Mouse (Mus musculus): ENCODE results near the gene Mx1.

Mx1 gene

GRCm38 (mm10) chr16:97462481-97463181 lies at the start of gene Mx1:
Gene Mx1 (minus strand): TSS chr16:97462907.
- DNase-seq (ENCODE audit: low spot score), result peak; percentile 41

- DNase-seq (ENCODE audit: low spot score), result no peak
Measured at GRCm38 (mm10) chr16:97512347-97512751, 49.6 kb upstream of the Mx1 start.

GRCm38 (mm10) chr16:97511495-97511894 lies 48.8 kb upstream of the Mx1 start:
- no peak for DNase-seq (ENCODE audit: low spot score)

DNA sequence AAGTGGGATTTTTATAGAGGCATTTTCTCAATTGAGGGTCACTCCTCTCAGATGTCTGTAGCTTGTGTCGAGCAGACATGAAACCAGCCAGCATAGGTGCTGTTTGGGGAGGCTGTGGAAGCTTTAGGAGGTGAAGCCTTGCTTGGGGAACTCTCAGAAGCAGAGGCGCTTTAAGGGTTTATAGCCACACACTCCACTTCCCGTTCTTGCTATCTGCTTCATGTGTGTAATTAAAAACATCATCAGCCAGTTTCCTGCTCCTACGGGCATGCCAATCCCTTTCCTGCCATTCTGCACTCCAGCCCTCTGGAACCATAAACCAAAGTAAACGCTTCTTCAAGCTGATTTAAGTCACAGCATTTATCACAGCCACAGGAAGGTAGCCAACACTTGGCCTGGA lies 48.1 kb upstream of the Mx1 start:
- DNase-seq (ENCODE audit: low spot score), result no peak

DNA sequence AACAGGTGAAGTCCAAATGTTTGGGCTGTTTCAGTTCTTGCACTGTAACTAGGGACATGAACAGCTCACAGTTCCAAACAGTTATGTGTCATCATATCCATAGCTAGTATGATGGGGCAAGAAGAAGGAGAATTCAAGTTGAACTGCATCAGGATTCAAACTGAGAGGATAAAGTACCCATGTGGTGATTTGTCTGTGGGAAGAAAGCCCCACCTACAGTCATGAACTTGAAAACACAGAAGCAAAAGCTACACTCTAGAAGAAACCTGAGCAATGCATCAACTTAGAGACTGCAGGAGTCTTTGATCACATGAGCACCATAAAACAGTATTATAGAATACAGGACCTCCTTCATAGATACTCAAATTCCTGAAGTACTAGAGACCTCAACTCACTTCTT lies 45.1 kb upstream of the Mx1 start:
- no peak for DNase-seq (ENCODE audit: low spot score)

- DNase-seq (ENCODE audit: low spot score), result no peak
Measured at GRCm38 (mm10) chr16:97504793-97505192, 42.1 kb upstream of the Mx1 start.

DNA sequence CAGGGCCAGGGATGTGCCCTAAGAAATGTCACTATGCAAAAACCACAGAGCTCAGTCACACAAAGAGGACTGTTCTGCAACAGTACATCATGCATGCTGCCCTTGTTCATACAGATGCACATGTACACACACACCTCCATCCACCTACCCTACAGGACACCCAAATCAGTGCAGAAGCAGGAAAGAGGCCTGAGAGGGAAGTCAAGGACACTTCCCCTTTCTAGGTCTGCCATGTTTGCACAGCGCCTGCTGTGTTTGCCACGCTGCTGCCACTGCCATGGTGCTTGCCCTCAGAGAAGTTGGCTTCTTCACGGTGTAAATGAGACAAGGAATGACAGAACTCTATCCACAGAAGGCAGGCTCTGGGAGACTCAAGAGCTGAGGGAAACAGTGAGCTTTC lies 41.1 kb upstream of the Mx1 start:
- DNase-seq (ENCODE audit: low spot score), result no peak

DNA sequence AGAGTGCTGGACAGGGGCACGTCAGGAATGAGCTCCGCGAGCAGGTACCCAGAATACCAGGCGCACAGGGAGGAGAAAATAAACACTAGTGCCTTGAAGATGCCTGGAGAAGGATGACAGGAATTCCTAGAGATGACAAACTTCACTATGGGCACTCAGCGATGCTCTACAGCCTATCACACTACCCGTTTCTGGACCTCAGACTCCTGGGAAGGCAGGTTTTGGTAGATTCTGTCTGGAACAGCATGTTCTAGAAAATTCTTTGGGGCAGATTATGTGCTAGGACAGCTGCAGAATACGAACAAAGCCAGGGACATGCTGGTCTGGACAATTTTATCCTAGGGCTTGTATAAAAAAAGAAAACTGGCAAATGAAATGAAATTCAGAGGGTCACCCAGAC lies 38.2 kb upstream of the Mx1 start:
- DNase-seq (ENCODE audit: low spot score), result no peak

DNA sequence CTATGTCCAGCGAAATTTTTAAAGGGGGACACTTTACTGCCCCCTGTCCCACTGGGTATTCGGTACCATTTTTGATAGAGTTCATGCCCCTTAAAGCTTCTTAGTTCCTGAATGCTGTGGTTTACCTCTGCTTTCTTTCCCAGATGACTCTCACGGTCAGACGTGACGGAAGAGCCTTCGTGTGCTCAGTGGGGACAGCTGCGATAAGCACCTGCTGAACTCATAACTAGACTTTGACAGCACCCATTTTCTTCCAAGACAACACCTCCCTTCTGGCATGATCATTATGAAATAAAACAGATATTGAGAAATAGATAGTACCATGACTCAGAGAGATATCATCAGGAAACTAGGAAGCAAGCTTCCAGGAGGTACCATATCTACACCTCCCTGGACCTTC lies 36.7 kb upstream of the Mx1 start:
- DNase-seq (ENCODE audit: low spot score), result no peak

DNA sequence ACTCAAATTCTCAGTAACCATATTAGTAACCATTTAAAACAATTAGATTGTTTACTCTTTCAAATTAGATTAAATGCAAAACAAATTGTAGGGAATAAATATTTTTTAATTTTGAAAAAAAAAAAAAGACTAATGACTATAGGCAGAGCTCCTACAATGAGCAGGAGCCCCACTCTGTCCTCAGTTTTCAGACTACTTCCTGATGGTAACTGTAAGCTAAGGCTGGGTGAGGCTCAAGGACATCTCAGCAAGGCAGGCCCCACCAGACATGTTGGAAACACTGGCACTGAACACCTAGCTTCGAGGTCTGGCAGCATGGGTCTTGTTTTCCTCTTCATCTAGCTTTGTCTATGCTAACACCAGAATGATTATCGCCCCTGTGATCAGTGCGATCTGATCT lies 35.4 kb upstream of the Mx1 start:
- DNase-seq (ENCODE audit: low spot score), result no peak

DNA sequence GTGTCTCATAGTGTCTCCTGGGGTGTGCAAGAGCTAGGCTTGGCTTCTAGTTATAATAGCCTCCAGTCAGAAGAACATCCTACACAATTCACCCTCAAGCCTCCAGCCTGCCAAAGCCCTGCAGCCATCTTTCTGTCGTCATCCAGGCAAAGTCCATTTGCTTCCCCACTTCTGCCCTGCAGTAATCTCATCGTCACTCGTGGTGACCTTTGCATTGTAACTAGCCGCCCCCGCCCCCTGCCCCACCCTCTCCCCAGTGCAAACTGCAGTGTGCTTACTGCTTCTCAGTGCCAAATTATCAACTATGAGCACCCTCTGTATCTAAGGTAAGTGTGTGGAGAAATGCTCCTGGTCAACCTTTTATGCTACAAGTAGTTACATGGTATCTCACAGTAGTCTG lies 35.0 kb upstream of the Mx1 start:
- no peak for DNase-seq (ENCODE audit: low spot score)

DNA sequence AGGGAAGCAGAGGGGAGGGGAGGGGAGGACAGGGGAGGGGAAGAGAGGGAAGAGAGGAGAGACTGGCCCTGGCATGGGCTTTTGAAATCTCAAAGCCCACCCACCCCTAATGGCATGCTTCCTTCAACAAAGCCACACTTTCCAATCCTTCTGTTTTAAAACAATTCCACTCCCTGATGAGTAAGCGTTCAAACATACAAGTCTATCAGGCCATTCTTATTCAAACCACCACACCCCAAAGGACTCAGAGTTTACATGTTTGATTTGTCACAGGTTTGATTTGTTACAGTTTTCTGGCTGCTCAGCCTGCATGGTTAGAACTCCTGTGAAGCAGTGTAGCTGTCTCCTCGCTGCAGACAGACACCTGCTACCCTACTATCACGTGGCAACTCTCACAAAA lies 33.3 kb upstream of the Mx1 start:
- DNase-seq (ENCODE audit: low spot score), result no peak

DNA sequence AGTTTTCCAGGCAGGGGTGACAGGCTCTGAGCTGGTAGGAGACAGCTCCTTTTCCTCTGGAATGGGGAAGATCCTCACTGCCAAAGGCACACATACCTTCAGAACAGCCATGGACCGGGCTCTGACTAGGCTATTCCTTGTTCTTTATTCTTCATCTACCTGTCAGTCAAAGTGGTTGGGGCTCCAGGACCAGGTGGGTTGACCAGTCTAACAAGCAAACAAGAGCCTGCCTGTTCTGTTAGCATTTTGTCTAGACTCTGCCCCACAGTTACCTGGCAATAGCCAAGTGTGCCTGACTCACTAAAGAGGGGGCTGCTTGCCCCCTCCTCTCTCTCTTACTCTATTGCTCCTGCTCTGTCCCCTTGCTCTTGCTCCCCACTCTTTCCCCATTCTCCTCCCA lies 29.7 kb upstream of the Mx1 start:
- no peak for DNase-seq (ENCODE audit: low spot score)

GRCm38 (mm10) chr16:97478655-97479054 lies 15.9 kb upstream of the Mx1 start:
- DNase-seq (ENCODE audit: low spot score), result peak; percentile 10

DNA sequence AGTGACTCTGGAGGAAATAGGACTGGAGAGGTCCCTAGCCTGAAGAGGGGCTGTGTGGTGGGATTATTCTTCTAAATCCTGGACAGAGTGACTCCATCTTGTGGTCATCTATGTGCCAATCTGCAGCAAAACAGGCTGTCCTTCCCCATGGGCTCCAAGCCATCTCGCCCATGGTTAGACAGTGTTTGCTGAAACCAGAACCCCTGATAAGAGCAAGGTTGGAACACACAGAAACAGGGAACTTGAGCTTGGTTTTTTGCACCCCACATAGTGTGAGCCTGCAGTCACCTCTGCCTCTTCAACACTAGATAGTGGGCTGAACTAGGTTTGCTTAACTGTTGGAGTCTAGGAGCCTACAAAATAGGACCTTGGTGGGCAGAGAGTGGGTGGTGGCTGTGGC lies 13.8 kb upstream of the Mx1 start:
- no peak for DNase-seq (ENCODE audit: low spot score)

DNA sequence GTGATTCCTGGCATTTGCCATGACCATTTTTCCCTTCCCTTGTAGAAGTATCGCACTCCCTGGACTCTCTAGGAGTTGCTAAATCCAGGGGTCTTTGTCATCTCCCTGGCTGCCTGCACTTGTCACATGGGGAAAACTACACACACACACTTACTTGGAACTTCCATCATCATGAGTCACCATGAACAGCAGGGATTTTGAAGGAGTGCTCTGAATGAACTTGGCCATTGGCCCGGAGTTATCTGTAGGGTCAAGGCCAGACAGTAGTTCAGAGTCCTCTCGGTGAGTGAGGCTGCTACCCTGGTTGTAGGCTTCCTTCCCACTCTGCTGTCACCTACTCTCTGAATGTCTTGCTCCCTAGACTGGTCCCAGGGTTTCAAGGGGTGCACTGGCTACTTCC lies 12.9 kb upstream of the Mx1 start:
- DNase-seq (ENCODE audit: low spot score), result no peak

GRCm38 (mm10) chr16:97474671-97475070 lies 12.0 kb upstream of the Mx1 start:
- no peak for DNase-seq (ENCODE audit: low spot score)

- no peak for DNase-seq (ENCODE audit: low spot score)
Measured at GRCm38 (mm10) chr16:97467993-97468791, 5.5 kb upstream of the Mx1 start.

DNA sequence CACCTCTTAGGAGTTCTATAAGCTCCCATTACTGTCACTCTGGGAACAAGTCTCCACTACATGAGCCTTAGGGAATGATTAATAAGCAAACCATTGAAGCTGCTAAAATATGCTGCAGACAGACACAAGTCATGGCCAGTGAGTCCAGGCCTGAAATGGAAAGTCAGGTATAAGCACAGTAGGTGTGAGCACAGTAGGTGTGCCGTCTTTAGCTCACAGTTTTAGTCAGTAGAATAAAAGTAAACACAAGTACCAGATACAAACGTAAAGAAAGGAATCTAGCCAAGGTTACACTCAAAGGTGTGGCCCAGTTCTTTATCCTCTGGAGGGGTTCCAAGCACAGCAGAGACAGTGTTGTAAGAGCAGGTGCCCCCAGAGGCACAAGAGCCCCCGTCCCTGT lies 4.8 kb upstream of the Mx1 start:
- no peak for DNase-seq (ENCODE audit: low spot score)

DNA sequence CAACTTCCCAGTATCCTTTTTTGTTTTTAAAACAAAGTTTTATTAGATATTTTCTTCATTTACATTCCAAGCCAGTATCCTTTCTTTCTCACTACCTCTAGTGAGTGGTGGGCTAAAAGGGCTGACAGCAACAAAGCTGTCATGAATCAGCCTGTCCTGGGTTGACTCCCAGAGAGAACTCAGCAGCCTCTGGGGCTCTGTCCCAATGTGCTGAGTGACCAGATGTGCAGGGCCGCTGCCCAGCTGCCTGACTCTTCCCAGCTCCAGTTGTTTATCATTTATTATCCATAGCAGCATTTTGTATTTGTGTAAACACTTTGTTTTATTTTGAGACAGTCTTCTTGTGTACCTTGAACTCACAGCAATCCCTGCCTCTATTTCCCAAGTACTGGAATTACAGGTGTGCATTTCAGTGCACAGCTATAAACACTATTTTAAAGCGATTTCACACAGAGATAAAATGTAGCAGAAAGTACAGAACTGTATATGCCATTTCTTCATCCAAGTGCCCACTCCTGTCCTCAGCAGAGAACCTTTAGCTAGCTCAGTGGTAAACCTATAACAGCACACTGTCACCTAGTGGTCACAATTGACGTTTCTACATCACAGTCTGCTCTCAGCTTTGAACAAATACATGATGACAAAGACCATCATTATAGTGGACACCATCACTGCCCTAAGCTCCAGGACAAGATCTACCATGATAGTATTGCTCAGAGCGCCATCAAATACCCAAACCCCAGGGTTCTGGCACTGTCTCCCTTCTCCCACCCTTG lies 3.7 kb upstream of the Mx1 start:
- no peak for DNase-seq (ENCODE audit: low spot score)

- DNase-seq (ENCODE audit: low spot score), result no peak
Measured at GRCm38 (mm10) chr16:97461271-97461670, 1.4 kb downstream of the Mx1 start.

GRCm38 (mm10) chr16:97459831-97460230 lies 2.9 kb downstream of the Mx1 start:
- DNase-seq (ENCODE audit: low spot score), result no peak

GRCm38 (mm10) chr16:97447386-97447785 lies 15.3 kb downstream of the Mx1 start:
- no peak for DNase-seq (ENCODE audit: low spot score)
